Mouse (Mus musculus): ENCODE measurements around the gene Chst12. TPM values are rescaled to one million over a fixed set of nuclear protein-coding genes. Genes with fewer than 3 reads are reported as not detected.

The Chst12 gene
- total RNA-seq, 2 experiments from 2014 or later, result 7.8 to 30.2 TPM

DNA sequence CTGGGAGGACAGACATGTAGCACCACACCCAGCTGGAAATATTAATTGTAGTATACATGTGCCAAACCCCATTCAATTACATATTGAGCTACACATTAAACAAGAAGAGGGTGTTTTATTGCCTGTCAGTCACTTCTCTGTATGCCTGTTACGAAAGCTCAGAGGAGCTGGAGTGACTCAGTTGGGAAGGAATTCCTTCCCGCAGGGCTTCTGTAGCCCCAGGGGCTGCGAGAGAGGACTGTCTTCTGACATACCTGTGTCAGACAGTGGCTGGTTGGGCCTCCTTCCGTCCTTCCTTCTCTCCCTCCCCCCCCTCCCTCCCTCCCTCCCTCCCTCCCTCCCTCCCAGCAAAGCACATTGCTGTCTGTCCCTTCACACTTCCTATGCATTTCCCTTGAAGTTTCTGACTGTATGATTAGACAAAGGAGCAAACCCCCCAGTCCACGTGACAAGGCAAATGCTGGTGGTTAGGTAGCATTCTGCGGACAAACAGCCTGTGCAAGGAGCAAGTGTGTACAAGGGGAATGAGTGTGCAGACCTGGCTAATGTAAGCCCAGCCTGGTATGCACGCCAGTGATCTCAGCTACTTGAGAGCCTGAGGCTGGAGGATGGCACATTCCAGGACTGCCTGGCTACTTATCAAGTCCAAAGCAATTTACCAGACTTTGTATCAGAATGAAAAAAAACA is 9.6 kb downstream of the Chst12 start:
- ATAC-seq (replicated peaks; ENCODE audit: low FRiP score, poor library complexity, severe bottlenecking), result no peak

GRCm38 (mm10) chr5:140517159-140517920 is 12.0 kb downstream of the Chst12 start:
- no peak for ATAC-seq (replicated peaks; ENCODE audit: low FRiP score, poor library complexity, severe bottlenecking)

DNA sequence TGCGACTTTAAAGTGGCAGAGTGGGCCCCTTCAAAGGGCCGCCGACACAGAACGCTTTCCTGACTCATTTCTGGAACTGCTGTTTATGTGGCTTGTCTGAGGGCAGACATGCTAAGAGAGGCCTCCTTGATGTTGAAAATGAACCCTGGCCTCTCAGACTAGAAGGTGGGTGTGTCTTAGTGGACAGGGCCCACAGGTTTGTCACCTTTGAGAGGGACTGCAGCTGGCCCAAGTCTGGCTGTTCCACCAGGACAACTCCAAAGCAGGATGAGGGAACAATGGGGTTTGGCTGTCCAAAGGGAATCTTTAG is 12.5 kb downstream of the Chst12 start:
- ATAC-seq (replicated peaks; ENCODE audit: low FRiP score, poor library complexity, severe bottlenecking), result no peak

- no peak for ATAC-seq (replicated peaks; ENCODE audit: low FRiP score, poor library complexity, severe bottlenecking)
These were observed 15.8 kb downstream of the Chst12 start for GRCm38 (mm10) chr5:140521196-140521595.

DNA sequence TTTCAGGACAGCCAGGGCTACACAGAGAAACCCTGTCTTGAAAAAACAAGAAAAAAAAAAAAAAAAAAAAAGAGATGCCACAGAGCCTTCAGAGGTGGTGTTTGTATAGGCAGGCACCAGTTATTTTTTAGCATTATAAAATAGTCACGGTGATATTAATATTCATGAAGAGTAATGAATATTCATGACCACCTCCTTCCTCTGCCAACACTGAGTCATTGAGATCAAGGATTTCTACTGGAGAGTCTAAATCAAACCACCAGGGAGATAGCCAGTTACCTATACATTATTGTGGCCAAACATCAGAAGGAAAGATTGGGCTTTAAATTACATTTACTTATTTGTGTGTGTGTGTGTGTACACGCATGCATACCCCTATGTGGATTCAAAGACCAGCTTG is 21.4 kb downstream of the Chst12 start:
- ATAC-seq (replicated peaks; ENCODE audit: low FRiP score, poor library complexity, severe bottlenecking), result no peak

DNA sequence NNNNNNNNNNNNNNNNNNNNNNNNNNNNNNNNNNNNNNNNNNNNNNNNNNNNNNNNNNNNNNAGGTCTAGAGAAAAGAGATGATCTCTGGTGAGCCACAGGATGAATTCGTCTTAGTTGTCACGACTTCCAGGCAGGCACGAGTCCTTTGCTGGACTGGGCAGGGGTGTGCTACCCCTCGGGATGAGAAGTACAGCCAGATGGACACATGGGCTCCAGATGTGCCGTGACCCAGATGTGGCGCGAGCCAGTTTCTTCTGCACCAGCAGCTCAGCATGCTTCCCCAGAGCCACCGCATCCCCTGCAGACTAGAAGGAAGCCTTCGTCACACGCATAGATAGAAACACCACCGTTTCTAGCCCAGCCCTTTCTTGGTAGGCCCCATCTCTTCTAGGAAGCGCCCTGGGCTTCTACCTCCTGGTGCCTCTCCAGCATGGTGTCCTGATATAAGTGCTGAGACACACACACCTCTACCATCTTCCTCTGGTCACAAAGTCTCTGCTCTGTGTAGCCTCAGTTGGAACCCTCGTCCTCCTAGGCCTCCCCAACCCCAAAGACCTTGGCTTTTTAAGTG is 32.8 kb downstream of the Chst12 start:
- ATAC-seq (replicated peaks; ENCODE audit: low FRiP score, poor library complexity, severe bottlenecking), result no peak

- ATAC-seq (replicated peaks; ENCODE audit: low FRiP score, poor library complexity, severe bottlenecking), result peak; percentile 67
These were observed 34.8 kb downstream of the Chst12 start for GRCm38 (mm10) chr5:140540106-140540505.

DNA sequence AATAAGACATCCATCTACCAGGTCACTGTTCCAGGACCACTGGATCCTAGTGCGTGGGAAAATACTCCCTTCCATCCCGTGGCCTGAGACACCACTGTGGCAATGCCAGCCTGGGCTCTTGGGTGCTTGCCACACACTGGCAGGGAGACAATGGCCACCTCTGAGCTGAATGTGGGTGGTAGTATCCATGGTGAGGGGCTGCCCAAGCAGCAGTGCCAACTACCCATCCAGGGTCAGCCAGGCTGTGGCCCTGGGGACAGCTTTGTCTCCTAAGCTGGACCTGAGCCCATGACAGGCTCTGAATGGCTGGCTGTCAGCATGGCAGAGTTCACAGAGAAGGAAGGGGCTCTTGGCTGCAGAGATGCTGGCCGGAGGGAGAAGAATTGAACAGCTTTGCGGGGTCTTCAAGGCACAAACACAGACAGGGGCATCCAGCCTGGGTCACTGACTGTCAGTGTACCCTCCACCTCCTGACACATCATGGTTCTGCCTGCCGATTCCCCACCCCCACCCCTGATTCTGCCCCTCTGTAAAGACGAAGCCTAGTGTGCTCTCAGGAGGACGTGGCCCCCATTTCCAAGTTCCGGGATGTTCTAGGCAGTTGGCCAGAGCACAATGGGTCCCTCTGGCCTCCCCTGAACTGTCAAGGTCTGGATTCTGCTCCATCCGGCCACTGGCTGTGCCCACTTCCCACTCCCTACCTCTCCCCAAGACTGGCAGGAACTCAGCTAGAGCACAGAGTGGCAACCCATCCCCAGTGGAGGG is 37.6 kb downstream of the Chst12 start:
- ATAC-seq (replicated peaks; ENCODE audit: low FRiP score, poor library complexity, severe bottlenecking), result no peak

DNA sequence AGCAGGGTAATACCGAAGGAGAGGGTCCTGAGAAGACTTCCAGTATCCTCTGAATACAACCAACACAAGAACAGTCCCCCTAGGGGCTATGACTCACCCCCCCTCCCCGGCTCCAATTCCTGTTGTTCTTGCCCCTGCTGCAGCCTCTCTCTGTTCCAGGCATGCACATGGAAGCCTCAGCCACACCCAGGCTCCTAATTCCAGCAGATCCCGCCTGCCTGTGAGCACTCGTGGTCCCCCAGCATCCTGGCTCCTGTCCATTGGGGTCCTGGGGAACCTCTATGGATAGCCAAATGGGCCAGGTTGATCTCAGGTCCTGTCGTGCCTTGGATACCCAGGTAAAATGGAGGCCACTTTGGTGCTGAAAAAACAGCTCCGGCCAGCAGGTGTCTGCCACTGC is 40.3 kb downstream of the Chst12 start:
- ATAC-seq (replicated peaks; ENCODE audit: low FRiP score, poor library complexity, severe bottlenecking), result no peak

DNA sequence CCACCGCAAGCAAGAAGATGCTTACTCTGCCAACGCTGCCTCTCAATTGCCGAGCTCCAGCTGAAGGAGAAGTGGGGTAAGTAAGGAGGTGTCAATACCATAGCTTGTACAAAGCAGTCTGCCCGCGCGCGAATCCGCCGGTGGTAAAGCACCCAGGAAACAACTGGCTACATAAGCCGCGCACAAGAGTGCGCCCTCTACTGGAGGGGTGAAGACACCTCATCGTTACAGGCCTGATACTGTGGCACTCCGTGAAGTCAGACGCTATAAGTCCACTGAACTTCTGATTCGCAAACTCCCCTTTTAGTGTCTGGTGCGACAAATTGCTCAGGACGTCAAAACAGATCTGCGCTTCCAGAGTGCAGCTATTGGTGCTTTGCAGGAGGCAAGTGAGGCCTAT is 41.0 kb downstream of the Chst12 start:
- ATAC-seq (replicated peaks; ENCODE audit: low FRiP score, poor library complexity, severe bottlenecking), result no peak

DNA sequence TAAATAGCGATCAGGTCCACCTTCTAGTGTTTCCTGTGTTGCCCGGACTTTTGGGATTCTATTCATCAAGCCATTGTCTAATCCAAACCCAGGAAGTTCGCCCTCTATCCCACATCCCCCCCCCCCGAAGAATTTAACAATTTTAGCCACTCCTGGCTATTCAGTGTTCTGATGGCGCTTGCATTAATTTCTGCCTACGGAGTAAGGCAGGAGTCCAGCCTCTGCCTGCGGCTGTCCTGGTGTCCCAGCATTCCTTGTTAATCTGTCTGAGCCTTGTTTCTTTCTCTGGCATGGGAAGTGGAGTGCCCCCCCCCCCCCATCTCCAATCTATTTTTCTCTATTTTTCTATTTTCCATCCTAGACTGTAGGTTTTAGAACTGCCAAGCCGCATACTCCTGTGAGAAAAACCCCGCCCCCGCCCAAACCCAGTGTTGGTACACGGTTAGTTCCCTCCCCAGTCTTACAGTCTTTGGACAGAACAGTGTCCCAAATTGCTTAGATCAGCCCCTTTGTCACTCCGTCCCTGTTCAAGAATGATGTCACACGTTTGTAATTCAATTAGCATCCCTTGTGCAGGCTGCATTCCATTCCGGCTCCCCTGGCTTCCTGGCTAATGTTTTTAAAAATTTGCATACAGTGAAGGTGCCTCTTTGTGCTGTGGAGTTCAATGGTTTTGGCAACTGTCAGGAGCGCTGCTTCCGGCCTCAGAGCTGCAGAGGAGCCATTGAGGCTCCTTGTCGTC is 44.1 kb downstream of the Chst12 start:
- ATAC-seq (replicated peaks; ENCODE audit: low FRiP score, poor library complexity, severe bottlenecking), result no peak

DNA sequence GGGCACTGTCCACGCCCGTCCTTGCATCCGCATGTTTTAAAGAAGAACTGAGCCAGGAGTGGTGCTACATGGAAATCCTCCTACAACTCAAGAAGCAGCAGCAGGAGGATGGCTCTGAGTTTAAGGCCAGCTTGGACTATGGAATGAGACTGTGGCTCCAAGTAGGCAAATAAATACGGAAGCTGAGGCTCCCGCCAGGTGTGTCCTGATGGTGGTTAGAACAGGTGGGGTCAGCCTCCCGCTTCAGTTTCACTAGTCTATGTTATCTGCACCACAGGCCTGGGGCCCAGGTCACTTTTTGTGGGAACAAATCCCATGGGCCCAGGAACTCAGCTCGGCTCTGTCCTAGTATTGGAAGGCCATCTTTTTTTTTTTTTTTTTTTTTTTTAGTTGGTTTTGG is 48.4 kb downstream of the Chst12 start:
- no peak for ATAC-seq (replicated peaks; ENCODE audit: low FRiP score, poor library complexity, severe bottlenecking)

- ATAC-seq (replicated peaks; ENCODE audit: low FRiP score, poor library complexity, severe bottlenecking), result no peak
These were observed 51.5 kb downstream of the Chst12 start for GRCm38 (mm10) chr5:140556859-140557258.

GRCm38 (mm10) chr5:140562601-140563000 is 57.3 kb downstream of the Chst12 start:
- no peak for ATAC-seq (replicated peaks; ENCODE audit: low FRiP score, poor library complexity, severe bottlenecking)

- no peak for ATAC-seq (replicated peaks; ENCODE audit: low FRiP score, poor library complexity, severe bottlenecking)
These were observed 59.5 kb downstream of the Chst12 start, which contains the start of gene Grifin for GRCm38 (mm10) chr5:140564896-140565295. TSS of gene Grifin (minus strand) at chr5:140565071.

DNA sequence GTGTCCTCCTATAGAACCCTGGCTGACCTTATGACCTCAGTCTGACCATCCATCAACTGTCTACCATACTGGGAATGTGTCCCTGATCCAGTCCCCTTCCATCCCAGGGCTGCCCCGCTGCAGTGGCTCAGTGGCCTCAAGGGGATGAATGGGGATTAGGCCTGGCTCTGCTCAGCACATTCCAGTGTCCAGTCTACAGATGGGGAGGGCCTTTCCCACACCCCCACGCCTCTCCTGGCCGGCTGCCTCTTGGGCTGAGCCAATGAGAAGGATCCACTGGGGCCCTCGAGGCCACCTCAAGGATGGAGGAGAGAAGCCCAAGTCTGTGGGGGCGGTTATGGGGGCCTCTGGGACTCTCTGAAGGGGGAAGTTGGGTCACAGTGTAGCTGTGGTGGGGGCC is 60.1 kb downstream of the Chst12 start:
- ATAC-seq (replicated peaks; ENCODE audit: low FRiP score, poor library complexity, severe bottlenecking), result no peak

- 0 out of 2 replicates have a peak, but pooled peaks have one; percentile 15 for ATAC-seq (replicated peaks; ENCODE audit: low FRiP score, poor library complexity, severe bottlenecking)
These were observed 60.5 kb downstream of the Chst12 start for GRCm38 (mm10) chr5:140565856-140566255.

DNA sequence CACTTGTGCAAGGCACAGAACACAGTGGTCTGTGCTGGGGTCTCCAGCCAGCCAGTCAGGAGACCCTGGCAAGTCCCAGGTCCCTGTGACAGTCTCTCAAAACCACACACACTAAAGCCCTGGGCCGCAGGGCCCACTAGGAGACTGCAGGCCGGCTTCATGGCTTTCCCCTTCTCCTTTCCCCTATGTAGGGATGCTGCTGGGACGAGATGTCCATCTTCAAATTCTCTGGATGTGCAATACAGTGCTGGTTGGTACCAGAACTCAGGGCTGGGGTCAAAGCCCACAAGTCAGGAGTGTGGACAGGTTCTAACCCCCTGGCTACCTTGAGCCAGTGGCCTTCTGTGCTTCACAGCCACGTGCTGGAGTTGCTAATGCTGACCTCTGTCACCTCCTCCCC is 60.9 kb downstream of the Chst12 start:
- no peak for ATAC-seq (replicated peaks; ENCODE audit: low FRiP score, poor library complexity, severe bottlenecking)

DNA sequence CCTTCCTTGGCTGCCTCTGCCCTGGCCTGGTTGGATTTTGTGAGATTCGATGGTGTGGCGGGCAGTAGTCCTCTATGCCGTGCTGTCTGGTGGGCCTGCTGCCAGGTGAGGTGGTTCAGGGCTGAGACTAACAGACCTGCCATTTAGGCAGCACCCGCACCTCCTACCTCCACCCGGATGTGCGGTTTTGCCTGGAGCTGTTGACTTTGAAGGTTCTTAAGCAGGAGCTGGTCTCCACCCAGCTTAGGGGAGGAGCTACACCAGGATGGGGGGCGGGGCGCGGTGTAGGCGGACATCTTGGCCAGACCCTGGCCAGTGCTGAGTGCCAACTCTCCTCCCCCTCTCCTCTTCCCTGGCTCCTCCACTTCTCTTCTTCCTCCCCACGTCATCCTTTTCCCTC is 62.0 kb downstream of the Chst12 start:
- peak; percentile 33 for ATAC-seq (replicated peaks; ENCODE audit: low FRiP score, poor library complexity, severe bottlenecking)

GRCm38 (mm10) chr5:140567751-140568150 is 62.4 kb downstream of the Chst12 start:
- no peak for ATAC-seq (replicated peaks; ENCODE audit: low FRiP score, poor library complexity, severe bottlenecking)

Data from erythroblast, adult 5-6 weeks (primary cell).